Mouse (Mus musculus) B cell, adult 2 months (primary cell): Measurements from ENCODE around the gene Gm3404.
"Not testable (repeated sequence)": the region's sequence is repeated elsewhere in the genome, so short reads cannot be mapped to it uniquely, and the experiment has no call there.

Experiments
- DNase-seq, 2 experiments: peaks; one replicate each; pipeline ENCODE4 v3.0.0; 2022

The Gm3404 gene

GRCm38 (mm10) chr5:146525501-146525900 lies at the start of gene Gm3404:
Gm3404 (plus strand) TSS chr5:146525801.
- DNase-seq, result not testable (repeated sequence)

- peak; percentile 17 to 19 for DNase-seq
These were observed 46.0 kb upstream of the Gm3404 start for GRCm38 (mm10) chr5:146479564-146479963.

GRCm38 (mm10) chr5:146481665-146482064 lies 43.9 kb upstream of the Gm3404 start, which contains the start of gene Gm6408:
Gm6408 (plus strand) TSS chr5:146481965.
- DNase-seq, result not testable (repeated sequence)

GRCm38 (mm10) chr5:146488959-146489358 lies 36.6 kb upstream of the Gm3404 start:
- peak; percentile 37 to 39 for DNase-seq

GRCm38 (mm10) chr5:146491063-146491462 lies 34.5 kb upstream of the Gm3404 start, which contains the start of gene Gm6370:
Gm6370 (plus strand) TSS chr5:146491363.
- not testable (repeated sequence) for DNase-seq

- not testable (repeated sequence) for DNase-seq
These were observed 23.5 kb upstream of the Gm3404 start, which contains the start of gene 4930449I24Rik for GRCm38 (mm10) chr5:146502099-146502498. 4930449I24Rik (plus strand) TSS chr5:146502399.

GRCm38 (mm10) chr5:146513823-146514222 lies 11.8 kb upstream of the Gm3404 start, which contains the start of gene Gm3402:
Gm3402 (plus strand) TSS chr5:146514123.
- DNase-seq, result not testable (repeated sequence)

- not testable (repeated sequence) for DNase-seq
These were observed 11.7 kb downstream of the Gm3404 start, which contains the start of gene Gm3409 for GRCm38 (mm10) chr5:146537347-146537746. Gm3409 (plus strand) TSS chr5:146537647.

- not testable (repeated sequence) for DNase-seq
These were observed 30.2 kb downstream of the Gm3404 start, which contains the start of gene Gm3415 for GRCm38 (mm10) chr5:146555836-146556235. Gm3415 (plus strand) TSS chr5:146556136.

GRCm38 (mm10) chr5:146564259-146564658 lies 38.7 kb downstream of the Gm3404 start:
- no peak for DNase-seq

- DNase-seq, result peak; percentile 53
These were observed 41.5 kb downstream of the Gm3404 start for GRCm38 (mm10) chr5:146567054-146567453.

GRCm38 (mm10) chr5:146570179-146570578 lies 44.6 kb downstream of the Gm3404 start:
- DNase-seq, result not testable (repeated sequence)

- not testable (repeated sequence) for DNase-seq
These were observed 46.5 kb downstream of the Gm3404 start for GRCm38 (mm10) chr5:146571830-146572734.

GRCm38 (mm10) chr5:146572735-146573042 lies 47.1 kb downstream of the Gm3404 start:
- DNase-seq, result not testable (repeated sequence)

GRCm38 (mm10) chr5:146576668-146577067 lies 51.1 kb downstream of the Gm3404 start:
- DNase-seq, result no peak
